Mouse (Mus musculus) thymus, adult 2 months (tissue): ENCODE measurements around the gene Rbms1.

Source experiments
- CTCF ChIP-seq: fragments of 200-500 bp; IDR thresholded peaks from 2 replicates; pipeline ENCODE4 v1.5.1; 2012; ENCODE audit warnings: mild to moderate bottlenecking, control low read depth, low read length, moderate library complexity, borderline replicate concordance; ENCODE audit not compliant: control insufficient read depth, poor library complexity, insufficient read depth; ENCODE audit errors: extremely low read depth
- POLR2A ChIP-seq: fragments of 200-500 bp; IDR thresholded peaks from 2 replicates; pipeline ENCODE4 v1.6.1; 2012; ENCODE audit warnings: mild to moderate bottlenecking, low read length, control low read depth, moderate library complexity; ENCODE audit not compliant: control insufficient read depth, poor library complexity, insufficient read depth; ENCODE audit errors: extremely low read depth

GRCm38 (mm10) chr2:60712483-60712882 lies 250.5 kb downstream of the Rbms1 start:
- no peak for TF ChIP-seq POLR2A
- no peak for TF ChIP-seq CTCF
